Mouse (Mus musculus) liver, postnatal 0 days (tissue): Measurements from ENCODE around the gene Slc16a10.

Source experiments
- CTCF ChIP-seq: sonication (generic); IDR thresholded peaks from 2 replicates; pipeline ENCODE4 v1.5.1; 2016; ENCODE audit warnings: antibody characterized with exemption, low read depth
- EP300 ChIP-seq: IDR thresholded peaks from 2 replicates; pipeline ENCODE4 v1.6.1; 2016; ENCODE audit warnings: antibody characterized with exemption, low read depth, mild to moderate bottlenecking

DNA sequence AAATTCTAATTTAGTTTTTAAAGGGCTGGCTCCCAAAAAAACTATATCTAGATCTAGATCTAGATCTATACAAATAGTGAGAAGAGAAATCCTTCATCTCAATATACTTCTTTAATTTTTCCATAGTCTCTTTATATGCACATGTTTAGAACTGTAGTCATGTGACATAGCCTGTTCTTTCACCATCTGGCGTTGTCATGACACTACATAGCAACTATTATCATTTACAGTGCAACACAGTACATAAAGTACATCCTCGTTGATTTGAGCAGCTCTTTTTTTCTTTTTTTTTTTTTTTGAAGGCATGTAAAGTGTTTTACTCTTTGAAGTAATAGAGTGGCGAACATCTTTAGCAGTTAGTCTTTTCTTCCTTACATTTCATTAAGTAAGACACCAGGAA, 22.6 kb downstream of the Slc16a10 start:
- no peak for TF ChIP-seq CTCF
- no peak for TF ChIP-seq EP300
